Mouse (Mus musculus) gastrocnemius, adult 8-10 months (tissue): ENCODE measurements around the gene A530016L24Rik. TPM values are rescaled to one million over a fixed set of nuclear protein-coding genes. Genes with fewer than 3 reads are reported as not detected.

Experiments
- DNase-seq, 2 experiments: peaks; one replicate each; pipeline ENCODE4 v3.0.0; 2022; ENCODE audit warnings: low spot score in 2 of 2
- total RNA-seq, 4 experiments: library from RNA; stranded (reverse); gene quantifications; 2 replicates each; pipeline ENCODE4 v1.2.4; 2022

A530016L24Rik gene
- 1 to 10 TPM in 3 of 4 experiments, under 1 TPM in 1; 0.97 to 3.9 (median 2.4) TPM for total RNA-seq

DNA sequence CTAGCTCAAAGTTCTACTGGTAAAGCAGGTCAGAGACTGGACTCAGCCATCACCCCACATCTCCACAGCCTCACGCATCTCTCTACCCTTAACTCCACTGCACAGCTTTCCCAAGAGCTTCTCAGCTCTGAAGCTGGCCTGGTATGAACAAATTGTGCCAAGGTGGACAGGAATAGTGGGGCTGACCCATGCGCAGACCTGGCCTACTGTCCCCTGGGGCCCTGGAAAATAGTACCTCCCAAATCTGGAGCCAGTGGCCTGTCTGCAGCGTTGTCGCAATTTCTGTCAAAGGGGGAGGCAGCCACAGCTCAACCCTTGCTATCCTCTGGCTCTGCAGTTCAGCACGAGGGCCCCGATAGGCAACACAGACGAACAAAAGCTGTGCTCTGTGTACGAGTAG, at the start of gene A530016L24Rik:
Gene A530016L24Rik, plus strand, starts transcription at position 315 of the 400 bp plus-strand sequence.
- no peak for DNase-seq

DNA sequence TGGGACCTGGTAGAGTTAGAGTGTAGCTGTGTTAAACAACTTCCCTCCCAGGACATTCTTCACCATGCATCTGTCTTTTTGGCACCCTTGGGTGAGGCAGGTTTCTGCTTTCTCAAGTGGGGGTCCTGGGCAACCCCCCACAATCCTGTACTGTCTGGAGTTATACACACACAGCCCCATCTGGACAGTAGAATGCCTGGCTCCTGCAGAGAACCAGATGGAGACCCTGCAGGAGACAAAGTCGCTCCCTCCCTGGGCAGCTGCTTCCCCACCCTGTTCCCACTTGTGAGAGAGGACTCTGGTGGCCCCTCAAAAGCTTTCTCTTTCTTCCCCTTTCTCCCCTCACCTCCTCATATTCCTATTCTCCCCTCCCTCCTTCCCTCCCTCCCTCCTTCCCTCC, 49.3 kb upstream of the A530016L24Rik start:
- DNase-seq: no peak

DNA sequence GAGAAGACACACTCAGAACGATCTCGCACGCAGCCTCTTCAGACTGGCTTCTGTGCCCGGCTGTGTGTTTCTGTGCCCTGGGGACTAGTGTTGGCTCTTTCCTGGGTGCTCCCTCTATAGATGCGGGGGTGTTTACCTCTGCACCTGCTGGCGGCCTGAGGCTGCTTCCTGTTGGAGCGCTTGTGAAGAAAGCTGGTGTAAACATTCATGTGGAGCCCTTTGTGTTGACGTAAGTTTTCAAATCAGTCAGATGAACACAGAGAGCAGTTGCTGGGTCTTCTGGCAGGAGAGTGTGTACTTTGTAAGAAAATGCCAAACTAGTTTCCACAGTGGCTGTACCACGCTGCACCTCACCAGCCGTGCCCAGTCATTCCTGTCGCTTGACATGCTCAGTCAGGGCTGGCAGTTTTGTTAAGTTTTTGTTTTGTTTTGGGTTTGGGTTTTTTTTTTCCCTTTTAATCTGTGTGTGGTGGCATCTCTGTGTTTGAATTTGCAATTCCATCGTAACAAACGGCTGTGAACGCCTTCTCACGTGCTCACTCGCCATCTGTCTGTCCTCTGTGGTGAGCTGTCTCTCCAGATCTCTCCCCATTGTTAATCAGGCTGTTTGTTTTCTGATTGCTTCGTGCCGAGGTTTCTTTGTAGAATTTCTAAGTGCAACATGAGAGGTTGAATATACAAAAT, 40.0 kb upstream of the A530016L24Rik start:
- no peak for DNase-seq

DNA sequence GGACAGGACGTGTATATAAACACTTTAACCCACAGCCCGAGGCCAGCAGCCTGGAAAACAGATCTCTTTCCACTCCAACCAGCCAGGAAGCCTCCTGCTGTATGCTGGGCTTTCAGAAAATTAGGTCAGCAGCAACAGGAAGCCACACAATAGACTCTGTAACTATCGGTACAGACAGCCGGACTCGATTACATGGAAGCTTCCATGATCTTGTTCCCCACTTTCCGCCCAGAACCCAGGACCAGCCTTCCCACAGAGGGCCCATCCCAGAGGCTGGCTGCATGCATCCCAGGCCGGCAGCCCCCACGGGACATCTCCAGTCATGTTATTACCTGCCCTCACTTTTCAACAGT, 39.4 kb upstream of the A530016L24Rik start:
- no peak for DNase-seq

DNA sequence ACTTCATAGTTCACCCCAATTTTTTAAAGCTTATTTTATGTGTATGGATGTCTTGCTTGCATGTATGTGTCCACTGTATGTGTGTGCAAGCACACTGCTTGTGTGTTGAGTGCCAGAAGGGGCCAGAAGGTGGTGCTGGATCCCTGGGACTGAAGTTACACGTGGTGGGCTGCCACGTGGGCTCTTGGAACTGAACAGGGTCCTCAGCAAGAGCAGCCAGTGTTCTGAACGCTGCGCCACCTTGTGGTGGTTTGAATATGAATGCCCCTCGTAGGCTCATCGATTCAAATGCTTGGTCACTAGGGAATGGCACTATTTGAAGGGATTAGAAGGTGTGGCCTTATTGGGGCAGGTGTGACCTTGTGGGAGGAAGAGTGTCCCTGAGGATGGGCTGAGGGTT, 38.4 kb upstream of the A530016L24Rik start:
- no peak for DNase-seq

DNA sequence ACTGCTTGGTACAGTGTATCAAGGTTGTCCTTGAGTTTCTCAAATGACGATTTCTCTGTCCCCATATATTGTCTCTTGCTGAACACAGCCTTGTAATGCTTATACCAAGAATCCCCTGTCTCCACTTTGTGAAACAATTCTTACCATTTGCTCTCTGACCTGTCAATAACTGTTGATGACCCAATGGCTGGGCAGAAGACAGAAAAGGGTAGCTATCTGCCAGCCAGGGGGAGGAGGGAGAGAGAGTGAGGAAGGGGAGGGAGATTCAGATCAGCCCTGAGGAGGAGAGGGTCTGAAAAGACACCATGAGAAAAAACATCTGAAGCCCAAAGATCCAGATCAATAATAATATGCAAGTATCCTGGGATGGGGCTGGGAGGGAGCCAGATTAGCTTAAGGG, 37.9 kb upstream of the A530016L24Rik start:
- no peak for DNase-seq

DNA sequence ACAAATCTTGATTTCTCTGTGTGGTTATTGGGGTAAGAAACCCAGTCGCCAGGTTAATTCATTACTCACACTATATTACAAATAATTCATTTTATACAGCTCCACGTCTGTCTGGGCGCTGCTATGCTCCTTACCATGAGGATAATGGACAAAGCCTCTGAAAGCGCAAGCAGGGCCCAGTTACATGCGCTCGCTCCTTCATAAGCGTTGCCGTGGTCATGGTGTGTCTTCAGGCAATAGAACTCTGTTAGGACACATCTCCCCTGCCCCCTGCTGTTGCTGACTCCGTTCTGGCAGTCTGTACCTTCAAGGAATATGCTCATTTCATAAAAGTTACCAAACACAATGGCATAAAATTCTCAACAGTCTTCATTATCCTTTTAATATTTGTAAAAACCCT, 37.4 kb upstream of the A530016L24Rik start:
- DNase-seq: no peak

DNA sequence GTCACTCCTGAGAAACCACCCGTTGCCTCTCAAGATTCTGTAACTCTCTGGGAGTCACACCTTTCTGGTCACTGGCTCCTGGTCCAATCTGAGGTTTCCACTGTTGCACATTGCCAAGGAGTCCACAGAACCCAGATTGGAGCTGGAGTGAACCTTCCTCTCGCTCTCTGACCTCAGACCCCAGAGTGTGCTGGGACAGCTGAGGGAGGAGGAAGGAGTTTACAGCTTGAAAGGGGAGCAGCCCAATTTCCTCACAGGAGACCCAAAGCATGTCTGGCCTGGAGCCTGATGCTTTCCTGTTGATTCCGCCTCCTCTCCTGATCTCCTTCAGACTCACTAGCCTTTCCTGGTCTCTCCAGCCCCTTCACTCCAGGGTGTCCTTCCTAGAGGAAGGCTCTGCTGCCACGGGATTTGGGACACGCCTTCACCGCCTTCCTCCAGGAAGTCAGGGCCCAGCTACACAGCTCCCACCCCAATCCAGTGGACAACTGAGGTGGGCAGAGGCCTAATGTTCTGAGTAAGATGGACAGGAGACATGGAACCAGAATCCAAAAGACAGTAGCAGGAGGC, 33.0 kb upstream of the A530016L24Rik start:
- DNase-seq: no peak

DNA sequence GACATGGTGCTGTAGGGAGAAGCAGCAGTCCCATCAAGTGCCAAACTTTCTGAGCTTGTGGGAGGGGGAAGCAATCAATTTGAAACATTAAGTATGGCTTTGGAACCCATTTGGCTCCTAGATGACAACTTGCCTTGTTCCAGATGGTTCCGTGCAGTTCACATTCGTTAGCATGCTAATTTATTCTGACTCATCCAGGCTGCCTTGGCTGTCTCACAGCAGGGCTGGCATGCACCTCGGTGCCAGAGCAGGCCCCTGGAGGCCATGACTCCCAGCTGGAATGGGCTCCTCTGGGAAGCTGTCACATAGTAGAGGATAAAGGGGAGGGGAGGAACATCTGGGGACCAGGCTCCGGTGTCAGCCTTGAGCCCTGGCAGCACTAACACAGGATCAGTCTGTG, 31.4 kb upstream of the A530016L24Rik start:
- DNase-seq: no peak

DNA sequence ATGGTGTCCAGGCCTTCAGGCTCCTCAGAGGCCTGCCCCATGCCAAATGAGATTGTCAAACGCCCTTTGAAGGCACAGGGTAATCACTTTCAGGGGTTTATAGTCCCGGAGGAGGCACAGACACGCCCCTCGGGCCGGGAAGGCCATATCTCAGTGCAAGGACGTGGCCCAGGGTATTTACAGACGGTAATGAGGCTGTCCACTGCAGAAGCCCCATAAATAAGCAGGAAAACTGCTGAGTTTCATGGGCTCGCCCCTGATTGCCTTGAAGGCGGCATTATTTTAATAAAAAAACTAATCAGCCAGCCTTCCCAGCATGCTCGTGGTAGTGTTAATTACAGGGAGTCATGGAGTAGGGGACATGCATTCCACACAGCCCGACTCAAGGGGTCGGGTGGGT, 26.8 kb upstream of the A530016L24Rik start:
- DNase-seq: no peak

DNA sequence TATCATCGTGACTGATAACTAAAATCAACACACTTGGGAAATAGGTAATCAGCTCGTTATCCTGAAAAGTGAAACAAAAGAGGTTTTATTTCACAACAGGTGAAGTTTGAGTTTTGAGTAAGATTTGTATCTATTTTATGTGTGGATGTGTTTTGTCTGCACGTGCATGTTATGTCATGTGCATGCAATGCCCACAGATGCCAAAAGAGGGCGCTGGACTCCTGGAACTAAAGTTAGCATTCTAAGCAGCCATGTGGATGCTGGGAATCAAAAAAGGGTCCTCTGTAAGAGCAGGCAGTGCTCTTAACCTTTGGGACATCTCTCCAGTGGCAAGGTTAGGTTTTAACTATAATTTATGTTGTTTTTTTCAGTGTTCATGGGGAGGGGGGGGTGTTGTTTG, 26.0 kb upstream of the A530016L24Rik start:
- DNase-seq: no peak

DNA sequence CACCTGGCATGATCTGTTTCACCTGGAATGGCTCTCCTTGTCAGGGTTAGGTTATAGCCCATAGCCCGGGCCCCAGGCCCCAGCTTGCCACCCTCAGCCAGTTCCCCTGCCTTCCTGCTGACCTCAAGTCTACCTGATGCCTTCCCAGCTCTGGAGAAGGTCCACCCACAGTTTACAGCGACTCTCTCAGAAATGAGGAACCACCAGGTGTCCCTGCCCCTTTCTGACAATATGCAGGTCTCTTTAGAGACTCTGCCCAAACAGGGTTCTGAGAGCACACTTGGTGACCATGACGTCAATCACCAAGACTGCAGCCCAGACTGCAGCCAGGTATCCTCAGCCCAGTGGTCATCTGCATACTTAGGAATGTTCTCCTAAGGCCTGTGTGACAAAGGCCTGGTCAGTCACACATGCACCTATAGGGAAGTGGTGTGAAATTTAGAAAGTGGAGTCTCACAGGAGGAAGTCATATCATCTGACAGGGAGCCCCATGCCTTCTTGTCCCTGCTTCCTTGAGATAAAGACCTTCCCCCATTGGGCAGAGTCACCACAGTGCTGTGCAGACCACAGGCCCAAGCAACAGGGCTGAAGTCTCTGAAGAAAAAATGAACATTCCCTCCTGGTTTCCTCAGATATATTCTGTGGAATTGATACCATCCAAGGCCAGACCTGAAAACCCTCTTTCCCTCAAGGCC, 25.4 kb upstream of the A530016L24Rik start:
- DNase-seq: no peak

DNA sequence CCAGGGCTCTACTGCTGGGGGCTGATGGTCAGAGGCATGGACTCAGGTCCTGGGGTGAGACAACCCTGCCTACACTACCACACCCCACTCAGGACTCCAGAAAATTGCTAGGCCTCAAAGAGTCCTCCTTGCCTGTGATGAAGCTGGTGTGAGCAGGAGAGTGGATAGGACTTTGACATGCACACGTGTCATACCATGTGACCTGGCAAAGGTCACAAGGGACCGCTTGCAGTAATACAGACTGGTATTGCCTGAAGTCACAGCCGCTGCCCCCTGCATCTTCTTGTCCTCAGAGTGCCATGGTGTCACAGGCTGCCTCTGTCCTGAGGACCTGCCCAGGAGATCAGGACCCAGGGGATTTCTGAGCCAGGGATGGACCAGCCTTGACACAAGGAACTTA, 24.7 kb upstream of the A530016L24Rik start:
- DNase-seq: no peak

DNA sequence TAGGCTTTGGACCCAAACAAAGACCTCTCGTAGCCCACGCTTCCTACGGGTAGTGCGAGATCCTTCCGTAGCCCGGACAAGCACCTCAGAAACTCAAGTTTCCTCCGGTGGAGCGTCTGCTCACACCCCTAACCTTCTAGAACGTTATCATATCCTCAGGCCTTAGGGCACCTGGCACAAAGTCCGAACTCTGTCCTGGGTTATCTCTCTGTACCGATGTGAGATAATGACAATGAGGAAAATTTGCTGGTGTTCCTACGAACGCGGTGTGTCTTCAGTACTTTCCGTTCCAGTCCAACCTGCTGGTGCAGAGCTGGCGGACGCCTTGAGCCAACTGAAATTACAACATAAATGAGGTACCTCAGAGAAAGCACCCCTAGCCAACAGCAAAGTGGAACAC, 23.3 kb upstream of the A530016L24Rik start:
- DNase-seq: no peak

DNA sequence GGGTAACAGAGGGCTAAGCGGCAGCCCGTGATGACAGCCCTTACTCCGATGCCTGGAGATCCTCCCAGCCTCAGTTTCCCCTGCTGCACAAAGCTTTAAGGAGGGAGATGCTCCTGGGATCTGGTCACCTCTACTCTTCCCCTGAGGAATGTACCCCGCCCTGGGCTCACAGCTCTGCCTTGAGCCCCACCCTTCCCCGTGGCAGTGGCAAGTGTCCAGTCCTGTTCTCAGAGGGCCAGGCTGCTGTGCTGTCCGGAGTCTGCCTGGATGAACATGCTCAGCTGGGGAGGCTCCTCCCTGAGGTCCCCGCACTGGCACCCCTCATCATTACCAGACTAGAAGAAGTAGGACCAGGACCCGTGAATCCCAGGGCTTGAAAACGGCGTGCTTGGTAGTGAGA, 21.9 kb upstream of the A530016L24Rik start:
- no peak for DNase-seq

DNA sequence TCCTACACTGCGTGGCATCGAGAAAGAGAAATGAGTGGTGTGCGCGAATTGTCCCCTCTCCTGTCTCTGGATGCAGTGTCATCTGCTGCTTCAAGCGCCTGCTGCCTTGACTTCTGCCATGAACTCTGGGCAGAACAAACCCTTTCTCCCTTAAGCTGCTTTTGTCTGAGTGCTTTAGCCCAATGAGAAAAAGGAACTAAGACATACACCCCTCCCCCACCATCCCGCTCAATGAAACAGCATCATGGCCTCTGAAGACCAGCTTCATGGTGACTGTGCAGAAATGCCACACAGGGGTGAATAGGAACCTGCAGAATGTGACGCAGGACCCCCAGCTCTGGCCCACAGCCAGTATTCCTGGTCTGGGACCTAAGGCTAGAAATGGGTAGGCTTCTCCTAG, 19.9 kb upstream of the A530016L24Rik start:
- no peak for DNase-seq

DNA sequence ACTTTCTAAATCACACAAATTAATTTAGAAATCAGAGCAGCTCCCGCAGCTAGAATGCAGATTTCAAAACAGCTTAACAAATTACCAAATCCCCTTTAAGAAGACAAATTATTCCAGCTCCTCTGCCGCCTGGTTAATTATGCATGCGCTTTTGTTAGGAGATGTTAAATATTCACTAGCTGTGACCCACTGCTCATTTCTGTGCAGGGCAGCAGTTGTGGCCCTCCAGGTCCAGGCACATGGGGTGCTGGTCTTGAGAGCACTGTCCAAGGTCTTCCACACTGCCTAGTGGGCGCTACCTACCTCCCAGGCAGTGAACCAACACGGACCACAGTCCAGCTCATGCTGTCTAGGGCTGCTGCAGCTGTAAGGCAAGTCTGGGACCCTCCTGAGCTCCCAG, 19.0 kb upstream of the A530016L24Rik start:
- no peak for DNase-seq

DNA sequence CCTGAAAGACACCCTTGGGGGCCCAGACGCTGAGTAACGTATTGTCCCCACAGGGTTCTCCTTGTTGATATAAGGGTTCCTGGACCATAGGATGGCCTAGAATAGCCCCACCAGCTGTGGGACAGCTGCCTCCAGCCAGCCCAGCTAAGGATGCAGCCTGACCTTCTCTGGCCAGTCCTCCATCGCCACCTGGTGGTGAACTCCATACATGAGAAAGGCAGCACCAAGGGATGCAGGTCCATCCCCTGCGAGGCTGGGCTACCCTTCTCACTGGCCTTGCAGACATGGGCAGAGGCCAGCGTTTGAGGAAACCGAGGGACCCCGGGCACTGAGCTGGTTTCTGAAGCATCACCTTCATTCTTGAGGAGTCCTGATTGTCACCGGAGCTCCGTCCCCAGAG, 15.5 kb upstream of the A530016L24Rik start:
- peak; percentile 70 to 71 for DNase-seq

DNA sequence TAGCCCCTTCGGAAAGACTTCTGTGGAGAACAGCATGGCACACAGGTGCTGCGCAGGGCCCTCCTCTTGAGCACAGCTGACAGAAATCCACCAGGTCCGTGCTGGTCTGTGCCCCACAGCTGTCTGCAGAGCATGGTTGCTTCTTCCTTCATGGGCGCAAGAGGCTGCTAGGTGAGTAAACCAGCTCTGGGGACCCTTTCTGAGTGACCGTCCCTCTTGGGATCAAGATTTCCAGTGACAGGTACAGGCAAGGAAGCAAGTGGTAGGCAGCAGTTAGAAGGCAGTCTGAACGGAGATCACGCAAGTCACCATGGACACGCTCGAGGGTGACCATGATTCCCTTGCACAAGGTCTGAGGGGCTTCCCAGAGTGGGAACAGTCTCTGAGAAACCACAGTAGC, 287 bp downstream of the A530016L24Rik start:
- no peak for DNase-seq

DNA sequence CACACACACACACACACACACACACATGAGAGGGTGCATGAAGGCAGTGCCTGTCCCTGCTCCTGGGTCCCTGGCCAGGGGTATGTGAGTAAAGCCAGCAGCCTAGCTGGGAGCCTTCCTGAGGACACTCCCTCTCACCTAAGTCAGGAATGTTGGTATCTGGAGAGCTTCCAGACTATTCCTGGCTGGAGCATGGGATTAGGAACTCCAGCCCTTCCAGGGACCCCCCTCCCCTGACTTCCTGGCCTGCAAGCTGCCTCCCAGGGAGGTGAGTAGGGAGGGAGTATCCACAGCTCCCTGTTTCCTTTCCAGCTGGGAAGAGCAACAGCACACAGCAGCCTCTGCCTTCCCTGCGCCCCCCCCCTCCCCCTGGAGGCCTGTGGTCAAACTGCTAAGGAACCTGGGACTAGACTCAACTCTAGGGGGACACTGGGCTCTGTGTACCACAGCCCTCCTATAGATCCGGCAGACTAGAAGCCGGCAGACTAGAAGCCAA, 1.2 kb downstream of the A530016L24Rik start:
- peak in 1 of 2 experiments; percentile 19 for DNase-seq

DNA sequence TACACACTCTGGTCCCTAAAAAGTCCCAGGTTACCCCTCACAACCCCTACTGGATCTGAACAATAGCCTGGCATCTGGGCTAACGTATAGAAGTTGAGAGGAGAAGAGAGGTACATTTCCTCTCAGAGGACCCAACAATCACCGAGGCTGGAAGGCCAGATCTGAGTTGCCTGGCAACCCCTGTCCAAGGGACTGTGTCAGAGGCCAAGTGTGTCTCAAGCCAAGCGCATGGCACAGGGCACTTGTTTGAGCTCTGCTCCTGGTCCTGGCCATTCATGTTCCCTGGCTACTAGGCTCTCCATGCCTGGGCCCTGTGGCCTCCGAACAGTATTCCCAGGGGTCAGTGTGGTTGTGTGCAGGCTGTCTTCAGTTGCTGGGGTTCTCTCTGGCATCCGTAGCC, 6.9 kb downstream of the A530016L24Rik start:
- DNase-seq: no peak

DNA sequence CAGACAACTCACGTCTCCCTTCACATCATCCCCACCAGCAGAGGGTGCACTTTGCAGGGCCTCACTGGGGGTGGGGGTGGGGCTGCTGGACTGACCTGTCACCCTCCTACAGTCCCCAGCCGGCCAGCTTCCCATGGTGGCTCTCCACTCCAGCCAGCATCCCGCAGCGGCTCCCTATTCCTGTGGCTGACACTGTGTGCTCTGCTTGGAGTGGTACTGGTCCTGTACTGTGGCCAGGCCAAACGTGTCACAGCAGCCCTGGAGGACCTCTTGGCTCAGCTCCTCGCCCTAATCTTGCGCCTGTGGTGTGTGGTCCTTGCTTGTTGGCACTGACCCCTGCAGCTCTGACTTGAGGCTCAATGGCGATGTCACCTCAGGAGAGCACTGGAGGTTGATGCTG, 8.5 kb downstream of the A530016L24Rik start:
- DNase-seq: no peak

DNA sequence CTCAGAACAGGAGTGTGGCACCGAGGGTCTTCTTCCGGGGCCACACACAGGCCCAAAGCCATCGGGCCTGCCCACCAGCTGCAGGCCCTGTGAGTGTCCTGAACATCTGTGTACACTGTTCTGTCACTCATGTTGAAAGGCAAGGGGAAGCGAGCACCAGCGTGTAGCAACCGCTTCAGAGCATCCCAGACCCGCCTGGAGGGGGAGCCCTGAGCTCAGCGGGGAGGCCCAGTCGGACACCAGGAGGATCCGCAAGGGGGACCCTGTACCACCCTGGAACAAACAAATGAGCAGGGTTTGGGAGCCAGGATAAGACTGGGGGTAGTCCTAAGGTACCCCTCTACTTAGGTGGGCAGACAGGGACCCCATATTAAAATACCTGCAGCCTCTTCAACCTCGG, 9.4 kb downstream of the A530016L24Rik start:
- no peak for DNase-seq
